Mouse (Mus musculus) G1E (cell line): Measurements from ENCODE around the gene Mmp11.

Experiments
- CTCF ChIP-seq: IDR thresholded peaks from 2 replicates; pipeline ENCODE4 v1.5.1; 2012; ENCODE audit warnings: low read depth, low read length, inconsistent platforms, mixed read lengths
- GATA1 ChIP-seq: IDR thresholded peaks from 2 replicates; pipeline ENCODE4 v1.6.1; 2012; ENCODE audit warnings: borderline replicate concordance, low read length, inconsistent platforms, mixed read lengths
- GATA2 ChIP-seq: IDR thresholded peaks from 2 replicates; pipeline ENCODE4 v1.6.1; 2012; ENCODE audit warnings: low read depth, low read length, inconsistent platforms, borderline replicate concordance
- POLR2AphosphoS5 ChIP-seq: IDR thresholded peaks from 2 replicates; pipeline ENCODE4 v1.6.1; 2012; ENCODE audit warnings: low read depth, low read length, inconsistent platforms; ENCODE audit not compliant: insufficient replicate concordance
- TAL1 ChIP-seq: conservative IDR thresholded peaks from 2 replicates; pipeline ENCODE4 v1.6.1; 2012; ENCODE audit warnings: low read depth, low read length, inconsistent platforms, mixed read lengths

DNA sequence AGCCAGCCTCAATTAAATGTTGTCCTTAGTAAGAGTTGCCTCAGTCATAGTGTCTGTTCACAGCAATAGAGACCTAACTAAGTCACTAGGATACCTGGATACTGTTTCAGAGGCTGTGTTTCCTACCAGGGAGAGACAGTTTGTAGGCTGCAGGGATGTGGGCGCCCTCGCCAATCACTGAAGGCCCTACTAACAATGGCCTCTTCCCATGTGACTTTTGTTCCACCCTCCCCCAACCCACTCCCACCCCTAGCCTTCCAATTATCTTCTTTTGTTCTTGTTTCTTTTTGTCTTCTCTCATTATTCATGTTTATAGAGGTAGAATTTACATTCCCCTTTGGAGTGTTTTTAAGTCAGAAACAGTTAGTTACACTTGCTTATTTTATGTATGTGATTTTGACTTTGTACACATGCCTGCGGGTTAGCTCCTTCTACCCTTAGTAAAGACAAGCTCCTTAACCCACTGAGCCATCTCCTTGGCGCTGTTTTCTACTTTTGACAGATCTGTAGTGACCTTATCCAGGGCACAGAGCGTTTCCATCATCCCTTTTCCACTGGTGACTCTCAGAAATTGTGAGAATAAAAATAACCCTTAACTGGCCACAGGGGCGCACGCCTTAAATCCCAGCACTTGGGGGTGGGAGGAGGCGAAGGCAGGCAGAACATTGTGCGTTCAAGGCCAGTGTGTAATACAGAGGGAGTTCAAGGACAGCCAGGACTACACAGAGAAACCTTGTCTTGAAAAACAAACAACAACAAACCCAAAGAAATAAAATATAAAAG, 4.9 kb upstream of the Mmp11 start:
- TF ChIP-seq GATA1 = no peak
- TF ChIP-seq CTCF = no peak
- no peak for TF ChIP-seq TAL1
- no peak for TF ChIP-seq POLR2AphosphoS5
- TF ChIP-seq GATA2 = no peak
